Mouse (Mus musculus) cerebellum, adult 9-11 months (tissue): ENCODE measurements around the gene Wtip.
"Not testable (repeated sequence)": the region's sequence is repeated elsewhere in the genome, so short reads cannot be mapped to it uniquely, and the experiment has no call there.

Experiments
- DNase-seq: peaks from one replicate; pipeline ENCODE4 v3.0.0; 2022

Wtip gene

GRCm38 (mm10) chr7:34133117-34133762 lies at the start of gene Wtip:
Wtip (minus strand) TSS chr7:34133268.
- peak; percentile 30 for DNase-seq

- DNase-seq, result not testable (repeated sequence)
Observed at GRCm38 (mm10) chr7:34176241-34176640, 43.2 kb upstream of the Wtip start.

GRCm38 (mm10) chr7:34172251-34172650 lies 39.2 kb upstream of the Wtip start:
- DNase-seq, result no peak

GRCm38 (mm10) chr7:34169454-34169853 lies 36.4 kb upstream of the Wtip start, which contains the start of gene Uba2:
Uba2 (minus strand) TSS chr7:34169599.
- DNase-seq, result peak; percentile 23

GRCm38 (mm10) chr7:34168470-34169251 lies 35.6 kb upstream of the Wtip start:
- peak; percentile 91 for DNase-seq

- DNase-seq, result no peak
Observed at GRCm38 (mm10) chr7:34167766-34168469, 34.9 kb upstream of the Wtip start.

- DNase-seq, result peak; percentile 24
Observed at GRCm38 (mm10) chr7:34166850-34167249, 33.8 kb upstream of the Wtip start.

- DNase-seq, result no peak
Observed at GRCm38 (mm10) chr7:34165999-34166398, 32.9 kb upstream of the Wtip start.

GRCm38 (mm10) chr7:34164671-34165070 lies 31.6 kb upstream of the Wtip start:
- DNase-seq, result no peak

- DNase-seq, result no peak
Observed at GRCm38 (mm10) chr7:34159167-34159566, 26.1 kb upstream of the Wtip start.

GRCm38 (mm10) chr7:34157994-34158393 lies 24.9 kb upstream of the Wtip start:
- DNase-seq, result no peak

GRCm38 (mm10) chr7:34147193-34147592 lies 14.1 kb upstream of the Wtip start:
- DNase-seq, result no peak

GRCm38 (mm10) chr7:34141123-34141522 lies 8.1 kb upstream of the Wtip start:
- DNase-seq, result no peak

GRCm38 (mm10) chr7:34139493-34139892 lies 6.4 kb upstream of the Wtip start:
- DNase-seq, result no peak

- no peak for DNase-seq
Observed at GRCm38 (mm10) chr7:34134336-34134735, 1.3 kb upstream of the Wtip start.

GRCm38 (mm10) chr7:34132355-34133079 lies 551 bp downstream of the Wtip start:
- DNase-seq, result no peak

- DNase-seq, result no peak
Observed at GRCm38 (mm10) chr7:34131959-34132354, 1.1 kb downstream of the Wtip start.

GRCm38 (mm10) chr7:34131118-34131517 lies 1.9 kb downstream of the Wtip start:
- DNase-seq, result no peak

GRCm38 (mm10) chr7:34126291-34126690 lies 6.8 kb downstream of the Wtip start:
- no peak for DNase-seq

GRCm38 (mm10) chr7:34125346-34125745 lies 7.7 kb downstream of the Wtip start:
- DNase-seq, result no peak

- no peak for DNase-seq
Observed at GRCm38 (mm10) chr7:34122987-34123720, 9.9 kb downstream of the Wtip start.

- DNase-seq, result not testable (repeated sequence)
Observed at GRCm38 (mm10) chr7:34120636-34121035, 12.4 kb downstream of the Wtip start.
